Mouse (Mus musculus): ENCODE measurements around the gene 5730596B20Rik. TPM values are rescaled to one million over a fixed set of nuclear protein-coding genes. Genes with fewer than 3 reads are reported as not detected.

The 5730596B20Rik gene
- polyA plus RNA-seq, 1 experiment from 2014 or later: 0.35 TPM

DNA sequence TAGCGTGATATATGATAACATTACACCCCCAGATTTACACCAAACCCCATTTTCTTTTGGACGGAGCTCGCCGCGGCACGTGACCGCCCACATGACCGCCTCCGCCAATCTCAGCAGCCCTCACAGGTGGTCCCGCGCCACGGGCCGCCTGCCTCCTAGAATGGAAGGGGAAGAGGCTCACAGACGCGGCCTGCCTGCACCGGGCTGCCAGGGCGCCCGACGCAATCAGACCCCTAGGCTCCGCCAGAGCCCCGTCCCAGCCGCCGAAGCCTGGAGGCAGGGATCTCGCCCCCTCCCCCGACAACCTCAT, 40.1 kb downstream of the 5730596B20Rik start:
- Histone ChIP-seq H3K4me2 (replicated peaks) (peak overlapping the region; percentile 43), H3K36me3 (no peaks in the 10 kb centered on the region), H3K27ac (no peak overlapping the region), H3K4me3 (peak overlapping the region; percentile 29), H3K9me3 (no peaks in the 10 kb centered on the region), H3K9ac (no peak overlapping the region), H3K4me1 (peaks cover 5% of the 10 kb centered on the region), H3K27me3 (peaks cover 95% of the 10 kb centered on the region)
- WGBS: under 1% methylated on average over 25 of the region's 25 CpGs
- no peak for ATAC-seq (ENCODE audit: insufficient number of reproducible peaks, insufficient read depth, low FRiP score, low TSS enrichment)

GRCm38 (mm10) chr6:52217895-52218642, 40.8 kb downstream of the 5730596B20Rik start:
- no peak overlapping the region for H3K9ac ChIP-seq
- H3K9me3 ChIP-seq: no peaks in the 10 kb centered on the region
- 3% methylated on average over 23 of the region's 23 CpGs for WGBS
- H3K27me3 ChIP-seq: peaks cover 95% of the 10 kb centered on the region
- H3K27ac ChIP-seq: no peak overlapping the region
- H3K36me3 ChIP-seq: no peaks in the 10 kb centered on the region
- H3K4me3 ChIP-seq: peak overlapping the region; percentile 29; the same call in 1 of the 2 replicates
- peaks cover 5% of the 10 kb centered on the region for H3K4me1 ChIP-seq
- no peak for ATAC-seq (ENCODE audit: insufficient number of reproducible peaks, insufficient read depth, low FRiP score, low TSS enrichment)
- H3K4me2 ChIP-seq (replicated peaks): peak overlapping the region; percentile 43

- Histone ChIP-seq H3K9ac (no peak overlapping the region), H3K27me3 (peaks cover 98% of the 10 kb centered on the region), H3K4me2 (replicated peaks) (no peak overlapping the region), H3K27ac (no peak overlapping the region), H3K4me1 (peaks cover 5% of the 10 kb centered on the region), H3K9me3 (no peaks in the 10 kb centered on the region), H3K36me3 (no peaks in the 10 kb centered on the region), H3K4me3 (no peak overlapping the region)
- ATAC-seq (ENCODE audit: insufficient number of reproducible peaks, insufficient read depth, low FRiP score, low TSS enrichment): no peak
- 9% methylated on average over 14 of the region's 14 CpGs for WGBS
These were observed 41.4 kb downstream of the 5730596B20Rik start for GRCm38 (mm10) chr6:52218643-52219215.

- H3K4me2 ChIP-seq (replicated peaks): no peak overlapping the region
- no peak for ATAC-seq (ENCODE audit: insufficient number of reproducible peaks, insufficient read depth, low FRiP score, low TSS enrichment)
- H3K4me1 ChIP-seq: peaks cover 5% of the 10 kb centered on the region
- H3K9me3 ChIP-seq: no peaks in the 10 kb centered on the region
- no peak overlapping the region for H3K9ac ChIP-seq
- H3K4me3 ChIP-seq: no peak overlapping the region
- 20% methylated on average over 9 of the region's 9 CpGs for WGBS
- peaks cover 98% of the 10 kb centered on the region for H3K27me3 ChIP-seq
- H3K36me3 ChIP-seq: no peaks in the 10 kb centered on the region
- H3K27ac ChIP-seq: no peak overlapping the region
These were observed 42.1 kb downstream of the 5730596B20Rik start for GRCm38 (mm10) chr6:52219234-52219942.

- no peak overlapping the region for H3K4me3 ChIP-seq
- no peaks in the 10 kb centered on the region for H3K9me3 ChIP-seq
- H3K9ac ChIP-seq: no peak overlapping the region
- no peak overlapping the region for H3K27ac ChIP-seq
- H3K36me3 ChIP-seq: no peaks in the 10 kb centered on the region
- 13% methylated on average over 32 of the region's 32 CpGs for WGBS
- H3K4me1 ChIP-seq: peaks cover 5% of the 10 kb centered on the region
- H3K27me3 ChIP-seq: peaks cover 98% of the 10 kb centered on the region
- no peak overlapping the region for H3K4me2 ChIP-seq (replicated peaks)
- ATAC-seq (ENCODE audit: insufficient number of reproducible peaks, insufficient read depth, low FRiP score, low TSS enrichment): no peak
These were observed 42.9 kb downstream of the 5730596B20Rik start for GRCm38 (mm10) chr6:52220003-52220864.

DNA sequence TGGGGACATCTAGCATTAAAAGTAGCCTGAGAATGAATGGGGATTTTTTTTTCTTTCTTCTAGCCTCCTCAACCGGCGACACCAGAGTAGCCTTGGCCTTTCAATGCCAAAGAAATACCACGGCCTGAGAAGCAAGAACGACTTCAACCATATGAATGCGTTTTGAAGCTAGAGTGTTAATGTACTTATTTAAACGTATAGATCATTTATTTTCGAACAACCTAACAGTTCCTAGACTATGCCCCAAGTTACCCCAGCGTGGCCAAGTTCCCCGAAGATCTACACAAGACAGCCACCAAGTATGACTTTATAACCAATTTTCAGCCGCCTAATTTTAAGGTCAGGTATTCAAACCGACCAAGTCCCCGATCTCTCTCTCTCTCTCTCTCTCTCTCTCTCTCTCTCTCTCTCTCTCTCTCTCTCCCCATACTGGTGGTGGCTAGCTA, 43.6 kb downstream of the 5730596B20Rik start:
- peaks cover 98% of the 10 kb centered on the region for H3K27me3 ChIP-seq
- no peaks in the 10 kb centered on the region for H3K9me3 ChIP-seq
- H3K36me3 ChIP-seq: no peaks in the 10 kb centered on the region
- no peak overlapping the region for H3K27ac ChIP-seq
- H3K4me2 ChIP-seq (replicated peaks): peak overlapping the region; percentile 84
- ATAC-seq (ENCODE audit: insufficient number of reproducible peaks, insufficient read depth, low FRiP score, low TSS enrichment): no peak
- H3K9ac ChIP-seq: no peak overlapping the region
- WGBS: 6% methylated on average over 12 of the region's 12 CpGs
- H3K4me3 ChIP-seq: peak overlapping the region; percentile 48
- H3K4me1 ChIP-seq: peaks cover 5% of the 10 kb centered on the region

DNA sequence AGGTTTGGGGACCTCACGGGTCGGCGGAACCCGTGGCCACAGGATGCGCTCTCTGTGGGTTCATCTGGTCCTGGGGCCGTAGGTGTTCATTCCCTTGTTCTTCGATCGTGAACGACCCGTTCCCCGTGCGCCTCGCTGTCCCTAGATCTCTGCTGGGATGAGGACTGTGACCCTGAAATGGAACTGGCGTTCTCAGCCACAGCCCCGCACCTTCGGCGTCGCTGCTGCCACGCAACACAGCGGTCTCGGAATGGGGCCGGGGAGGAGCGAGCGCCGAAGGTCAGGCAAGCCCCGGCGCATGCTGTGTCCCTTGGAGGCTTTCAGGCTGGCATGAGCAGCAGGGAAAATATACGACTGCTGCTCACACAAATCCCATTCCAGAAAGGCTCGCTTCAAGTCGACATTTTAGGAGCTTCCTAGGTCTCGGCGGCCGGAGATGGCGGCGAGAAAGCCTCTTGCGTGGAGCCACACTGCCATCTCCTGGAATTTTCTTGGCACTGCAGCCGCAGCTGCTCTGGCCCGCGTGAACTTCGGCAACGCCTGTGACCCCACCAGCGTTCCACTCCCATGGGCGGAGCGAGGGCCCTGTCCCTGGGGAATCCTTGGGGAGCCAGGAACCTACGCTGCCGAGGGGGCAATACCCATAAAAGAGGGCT, 44.2 kb downstream of the 5730596B20Rik start, which contains the start of gene Hoxa7:
TSS of gene Hoxa7 (minus strand) at position 518 of the 656 bp plus-strand sequence.
- Histone ChIP-seq H3K4me2 (replicated peaks) (peak within 1 kb of the TSS; percentile 84), H3K36me3 (no peaks in the 10 kb centered on the region), H3K27ac (no peak within 1 kb of the TSS), H3K9ac (peak within 1 kb of the TSS; percentile 54), H3K9me3 (no peaks in the 10 kb centered on the region), H3K4me3 (peak within 1 kb of the TSS; percentile 48), H3K27me3 (peaks cover 98% of the 10 kb centered on the region), H3K4me1 (peaks cover 5% of the 10 kb centered on the region)
- no peak for ATAC-seq (ENCODE audit: insufficient number of reproducible peaks, insufficient read depth, low FRiP score, low TSS enrichment)
- WGBS: 2% methylated on average over 46 of the region's 46 CpGs

GRCm38 (mm10) chr6:52221993-52222685, 44.8 kb downstream of the 5730596B20Rik start:
- no peaks in the 10 kb centered on the region for H3K36me3 ChIP-seq
- H3K9ac ChIP-seq: no peak overlapping the region
- H3K27me3 ChIP-seq: peaks cover 98% of the 10 kb centered on the region
- 5% methylated on average over 21 of the region's 21 CpGs for WGBS
- H3K4me3 ChIP-seq: peak overlapping the region; percentile 48; the same call in 1 of the 2 replicates
- H3K27ac ChIP-seq: no peak overlapping the region
- H3K4me1 ChIP-seq: peaks cover under 1% of the 10 kb centered on the region; the same call in 1 of the 2 replicates
- H3K4me2 ChIP-seq (replicated peaks): peak overlapping the region; percentile 84
- H3K9me3 ChIP-seq: no peaks in the 10 kb centered on the region
- no peak for ATAC-seq (ENCODE audit: insufficient number of reproducible peaks, insufficient read depth, low FRiP score, low TSS enrichment)

DNA sequence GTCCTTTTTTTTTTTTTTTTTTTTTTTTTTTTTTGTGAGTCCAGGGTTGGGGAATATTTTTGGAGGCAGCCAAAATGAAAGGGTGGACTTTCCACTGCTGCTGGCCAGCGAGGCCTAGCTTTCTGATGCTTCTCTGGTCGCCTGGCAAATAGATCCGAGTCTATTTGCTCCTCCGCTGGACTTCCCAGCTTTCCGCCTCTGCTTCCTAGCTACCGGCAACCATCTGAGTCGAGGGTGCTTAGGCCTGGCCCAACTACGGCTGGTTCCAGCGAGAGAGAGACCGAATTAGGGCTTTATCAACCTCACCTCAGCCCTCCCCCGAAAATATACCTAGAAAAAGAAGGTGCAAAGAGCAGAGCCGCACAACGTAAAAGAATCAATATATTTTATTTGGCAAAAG, 45.4 kb downstream of the 5730596B20Rik start:
- no peak overlapping the region for H3K4me3 ChIP-seq
- H3K4me2 ChIP-seq (replicated peaks): no peak overlapping the region
- H3K9ac ChIP-seq: no peak overlapping the region
- H3K9me3 ChIP-seq: no peaks in the 10 kb centered on the region
- WGBS: 8% methylated on average over 13 of the region's 13 CpGs
- H3K27me3 ChIP-seq: peaks cover 98% of the 10 kb centered on the region
- no peaks in the 10 kb centered on the region for H3K4me1 ChIP-seq
- H3K27ac ChIP-seq: no peak overlapping the region
- no peaks in the 10 kb centered on the region for H3K36me3 ChIP-seq
- no peak for ATAC-seq (ENCODE audit: insufficient number of reproducible peaks, insufficient read depth, low FRiP score, low TSS enrichment)

DNA sequence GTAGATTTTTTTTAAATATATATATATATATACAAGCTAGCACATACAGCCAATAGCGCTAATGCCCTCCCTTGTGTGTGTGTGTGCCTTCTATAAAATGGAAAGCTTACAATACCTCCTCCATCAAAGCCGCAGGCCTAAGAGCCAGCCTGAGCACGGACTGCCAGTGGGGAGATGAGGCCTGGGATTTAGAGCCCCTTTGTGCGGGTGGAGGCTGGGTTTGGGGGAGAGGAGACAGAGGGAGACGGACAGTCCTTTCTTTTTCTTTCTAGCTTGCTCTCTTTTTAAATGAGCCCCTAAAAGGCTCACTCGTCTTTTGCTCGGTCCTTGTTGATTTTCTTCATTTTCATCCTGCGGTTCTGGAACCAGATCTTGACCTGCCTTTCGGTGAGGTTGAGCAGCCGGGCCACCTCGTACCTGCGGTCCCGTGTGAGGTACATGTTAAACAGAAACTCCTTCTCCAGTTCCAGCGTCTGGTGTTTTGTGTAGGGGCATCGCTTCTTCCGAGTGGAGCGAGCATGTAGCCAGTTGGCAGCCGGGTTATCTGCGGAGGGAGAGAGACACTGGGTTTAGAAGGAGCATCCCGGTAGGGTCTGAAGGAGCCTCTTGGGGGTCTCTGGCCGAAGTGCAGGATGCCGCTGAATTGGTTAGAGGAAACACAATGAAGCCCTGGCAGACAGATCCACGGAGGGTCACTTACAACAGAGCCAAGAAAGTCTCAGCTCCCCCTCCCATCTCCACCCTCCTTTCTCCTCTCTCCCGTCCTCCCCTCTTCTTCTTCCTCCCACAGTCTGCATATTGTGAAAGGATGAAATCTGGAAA, 46.9 kb downstream of the 5730596B20Rik start:
- no peaks in the 10 kb centered on the region for H3K4me1 ChIP-seq
- H3K9me3 ChIP-seq: no peaks in the 10 kb centered on the region
- H3K9ac ChIP-seq: no peak overlapping the region
- H3K4me3 ChIP-seq: no peak overlapping the region
- 1% methylated on average over 24 of the region's 24 CpGs for WGBS
- no peaks in the 10 kb centered on the region for H3K36me3 ChIP-seq
- no peak for ATAC-seq (ENCODE audit: insufficient number of reproducible peaks, insufficient read depth, low FRiP score, low TSS enrichment)
- no peak overlapping the region for H3K27ac ChIP-seq
- peaks cover 95% of the 10 kb centered on the region for H3K27me3 ChIP-seq
- H3K4me2 ChIP-seq (replicated peaks): no peak overlapping the region
